Mouse (Mus musculus) neural tube, embryonic 14.5 days (tissue): ENCODE results near the gene Lbhd2. TPM values are rescaled to one million over a fixed set of nuclear protein-coding genes. Genes with fewer than 3 reads are reported as not detected.

Source experiments
- ATAC-seq: fragments of 200-750 bp; cut with Nextera tagmentation; 2 replicates; pipeline ENCODE4 v1.8.0; 2017; ENCODE audit warnings: low read depth, mild to moderate bottlenecking, moderate TSS enrichment, moderate library complexity
- H3K27ac ChIP-seq: fragments of 300-500 bp; sonication (generic); 2 replicates; pipeline ENCODE4 v1.5.1; 2014; ENCODE audit warnings: low read depth, mild to moderate bottlenecking, control low read depth, low read length, moderate library complexity, mixed read lengths
- H3K27me3 ChIP-seq: fragments of 300-500 bp; sonication (generic); 2 replicates; pipeline ENCODE4 v1.6.1; 2014; ENCODE audit warnings: low read length; ENCODE audit not compliant: control insufficient read depth, insufficient read depth
- H3K36me3 ChIP-seq: fragments of 300-500 bp; sonication (generic); 2 replicates; pipeline ENCODE4 v1.6.1; 2014; ENCODE audit warnings: low read length, mixed read lengths; ENCODE audit not compliant: control insufficient read depth, insufficient read depth
- H3K4me1 ChIP-seq: fragments of 300-500 bp; sonication (generic); 2 replicates; pipeline ENCODE4 v1.6.1; 2014; ENCODE audit warnings: low read length; ENCODE audit not compliant: control insufficient read depth, insufficient read depth
- H3K4me2 ChIP-seq: fragments of 300-500 bp; sonication (generic); 2 replicates; pipeline ENCODE4 v1.6.1; 2014; ENCODE audit warnings: mild to moderate bottlenecking, low read depth, low read length, control low read depth
- H3K4me3 ChIP-seq: fragments of 300-500 bp; sonication (generic); 2 replicates; pipeline ENCODE4 v1.5.1; 2014; ENCODE audit warnings: low read depth, low read length, control low read depth, mixed read lengths
- H3K9ac ChIP-seq: fragments of 300-500 bp; sonication (generic); replicated peaks from 2 replicates; pipeline ENCODE4 v1.6.1; 2014; ENCODE audit warnings: low read depth, mild to moderate bottlenecking, control low read depth, low read length, mixed read lengths
- H3K9me3 ChIP-seq: fragments of 300-500 bp; sonication (generic); 2 replicates; pipeline ENCODE4 v1.6.1; 2016; ENCODE audit warnings: low read length; ENCODE audit not compliant: control insufficient read depth
- WGBS: fragments of 180-500 bp; shearing (Covaris S2); extraction: QIAGEN DNeasy Blood & Tissue Kit; methylation state at CpG from one replicate; pipeline ENCODE4 v1.1.7; 2014; 5-methylcytosine and 5-hydroxymethylcytosine counted together
- polyA plus RNA-seq: library from polyadenylated mRNA; unstranded; fragments of >200 nt; fragmentation: Nextera tagmentation; extraction: Ambion mirVana; gene quantifications from 2 replicates; pipeline ENCODE4 v1.2.1, GENCODE M21; 2014

Lbhd2 gene
- polyA plus RNA-seq, 1 experiment from 2014 or later, result 1.5 TPM

DNA sequence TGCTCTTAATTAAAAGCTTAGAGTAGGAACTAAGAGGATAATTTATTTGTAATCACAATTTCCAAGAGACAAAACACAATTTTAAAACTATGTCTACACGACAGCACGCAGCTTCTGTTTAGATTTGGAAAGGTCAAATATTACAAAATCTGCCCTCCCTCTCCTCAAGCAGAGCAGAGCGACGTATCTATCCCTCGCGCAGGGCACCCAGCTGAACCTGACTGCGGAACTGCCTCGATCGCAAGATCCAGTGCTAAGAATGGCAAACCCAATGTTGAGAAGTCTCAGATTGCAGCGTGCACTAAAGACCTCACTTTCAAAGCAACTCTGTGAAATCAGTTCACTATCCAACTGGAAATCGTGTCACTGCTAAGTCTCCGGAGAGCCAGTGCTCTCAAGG lies 31.1 kb upstream of the Lbhd2 start:
- peak overlapping the region; percentile 95; the same call in 1 of the 2 replicates for H3K9ac ChIP-seq
- ATAC-seq, result no peak
- H3K27me3 ChIP-seq, result no peaks in the 10 kb centered on the region
- peaks cover 25% of the 10 kb centered on the region; the same call in 1 of the 2 replicates for H3K4me1 ChIP-seq
- H3K36me3 ChIP-seq, result no peaks in the 10 kb centered on the region
- H3K4me3 ChIP-seq, result peak overlapping the region; percentile 96
- H3K4me2 ChIP-seq, result peak overlapping the region; percentile 87
- no peaks in the 10 kb centered on the region for H3K9me3 ChIP-seq
- no peak overlapping the region for H3K27ac ChIP-seq
- 70% methylated on average over 12 of the region's 12 CpGs for WGBS

- Histone ChIP-seq H3K4me3 (peak overlapping the region; percentile 96), H3K9me3 (no peaks in the 10 kb centered on the region), H3K4me2 (peak overlapping the region; percentile 87), H3K4me1 (peaks cover 25% of the 10 kb centered on the region; the same call in 1 of the 2 replicates), H3K36me3 (no peaks in the 10 kb centered on the region), H3K27ac (no peak overlapping the region), H3K27me3 (no peaks in the 10 kb centered on the region), H3K9ac (peak overlapping the region; percentile 95)
- WGBS, result 41% methylated on average over 6 of the region's 6 CpGs
- ATAC-seq, result no peak
Measured at GRCm38 (mm10) chr12:111376053-111376452, 30.6 kb upstream of the Lbhd2 start.

- Histone ChIP-seq H3K9me3 (no peaks in the 10 kb centered on the region), H3K4me1 (peaks cover 25% of the 10 kb centered on the region; the same call in 1 of the 2 replicates), H3K36me3 (no peaks in the 10 kb centered on the region), H3K9ac (peak overlapping the region; percentile 95), H3K4me3 (peak overlapping the region; percentile 96), H3K27ac (peak overlapping the region; percentile 95), H3K27me3 (no peaks in the 10 kb centered on the region), H3K4me2 (peak overlapping the region; percentile 87)
- under 1% methylated on average over 44 of the region's 49 CpGs for WGBS
- peak; percentile 39 for ATAC-seq
Measured at GRCm38 (mm10) chr12:111376826-111377331, 29.7 kb upstream of the Lbhd2 start.

GRCm38 (mm10) chr12:111377376-111377973 lies 29.1 kb upstream of the Lbhd2 start, which contains the start of gene Cdc42bpb:
Gene Cdc42bpb, minus strand, starts transcription at chr12:111377718.
- Histone ChIP-seq H3K4me1 (peaks cover 25% of the 10 kb centered on the region; the same call in 1 of the 2 replicates), H3K4me3 (peak within 1 kb of the TSS; percentile 96), H3K9ac (peak within 1 kb of the TSS; percentile 95), H3K4me2 (peak within 1 kb of the TSS; percentile 87), H3K27me3 (no peaks in the 10 kb centered on the region), H3K27ac (peak within 1 kb of the TSS; percentile 95), H3K9me3 (no peaks in the 10 kb centered on the region), H3K36me3 (no peaks in the 10 kb centered on the region)
- ATAC-seq, result peak; percentile 97
- under 1% methylated on average over 59 of the region's 94 CpGs for WGBS

GRCm38 (mm10) chr12:111377986-111378490 lies 28.6 kb upstream of the Lbhd2 start:
- no peaks in the 10 kb centered on the region for H3K27me3 ChIP-seq
- H3K9me3 ChIP-seq, result no peaks in the 10 kb centered on the region
- ATAC-seq, result peak; percentile 78
- H3K4me1 ChIP-seq, result peaks cover 25% of the 10 kb centered on the region; the same call in 1 of the 2 replicates
- H3K27ac ChIP-seq, result peak overlapping the region; percentile 95
- H3K36me3 ChIP-seq, result no peaks in the 10 kb centered on the region
- peak overlapping the region; percentile 87 for H3K4me2 ChIP-seq
- H3K9ac ChIP-seq, result peak overlapping the region; percentile 95
- peak overlapping the region; percentile 96 for H3K4me3 ChIP-seq
- WGBS, result under 1% methylated on average over 32 of the region's 32 CpGs

GRCm38 (mm10) chr12:111378812-111379211 lies 27.8 kb upstream of the Lbhd2 start:
- H3K4me2 ChIP-seq, result peak overlapping the region; percentile 87
- peak overlapping the region; percentile 96 for H3K4me3 ChIP-seq
- WGBS, result 71% methylated on average over 12 of the region's 12 CpGs
- H3K9ac ChIP-seq, result peak overlapping the region; percentile 95; the same call in 1 of the 2 replicates
- no peak for ATAC-seq
- H3K36me3 ChIP-seq, result no peaks in the 10 kb centered on the region
- no peaks in the 10 kb centered on the region for H3K9me3 ChIP-seq
- H3K27ac ChIP-seq, result peak overlapping the region; percentile 95; the same call in 1 of the 2 replicates
- no peaks in the 10 kb centered on the region for H3K27me3 ChIP-seq
- peaks cover 25% of the 10 kb centered on the region; the same call in 1 of the 2 replicates for H3K4me1 ChIP-seq

DNA sequence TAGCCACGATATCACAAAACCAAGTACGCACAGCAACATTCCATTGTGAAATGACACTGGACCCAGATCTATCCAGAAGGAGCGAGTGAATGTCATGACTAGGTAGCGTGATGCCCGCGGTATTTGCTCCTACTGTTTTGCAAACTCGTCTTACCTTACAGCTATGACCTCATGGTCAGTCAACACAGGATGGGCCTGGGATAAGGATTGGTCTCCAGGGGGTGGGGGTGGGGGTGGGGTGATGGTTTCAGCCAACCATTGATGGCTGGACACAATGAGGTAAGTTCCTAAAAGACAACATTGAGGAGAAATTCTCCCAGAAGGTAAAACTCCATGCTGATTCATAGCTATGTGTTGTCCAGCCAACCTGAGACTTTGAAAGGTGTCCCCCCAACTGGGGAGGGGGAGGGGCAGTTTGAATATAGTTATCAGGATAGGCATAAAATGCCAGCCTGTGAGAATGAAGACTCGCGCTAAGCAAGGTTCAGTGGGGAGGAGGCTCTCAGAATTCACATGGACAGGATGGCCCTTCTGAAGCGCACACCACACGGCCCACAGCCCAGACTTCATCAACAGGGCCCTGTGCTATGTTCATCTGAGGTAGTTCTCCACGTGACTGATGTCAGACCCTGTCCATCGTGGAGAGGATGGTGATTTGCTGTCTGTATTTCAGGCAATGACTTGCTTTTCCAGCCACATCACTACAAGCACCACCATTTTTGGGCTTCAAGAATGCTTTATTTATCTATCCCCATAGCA lies 20.5 kb upstream of the Lbhd2 start:
- ATAC-seq, result no peak
- Histone ChIP-seq H3K9ac (no peak overlapping the region), H3K27ac (no peak overlapping the region), H3K4me2 (no peak overlapping the region), H3K36me3 (no peaks in the 10 kb centered on the region), H3K9me3 (no peaks in the 10 kb centered on the region), H3K4me1 (no peaks in the 10 kb centered on the region), H3K4me3 (no peak overlapping the region), H3K27me3 (no peaks in the 10 kb centered on the region)
- 92% methylated on average over 13 of the region's 13 CpGs for WGBS

DNA sequence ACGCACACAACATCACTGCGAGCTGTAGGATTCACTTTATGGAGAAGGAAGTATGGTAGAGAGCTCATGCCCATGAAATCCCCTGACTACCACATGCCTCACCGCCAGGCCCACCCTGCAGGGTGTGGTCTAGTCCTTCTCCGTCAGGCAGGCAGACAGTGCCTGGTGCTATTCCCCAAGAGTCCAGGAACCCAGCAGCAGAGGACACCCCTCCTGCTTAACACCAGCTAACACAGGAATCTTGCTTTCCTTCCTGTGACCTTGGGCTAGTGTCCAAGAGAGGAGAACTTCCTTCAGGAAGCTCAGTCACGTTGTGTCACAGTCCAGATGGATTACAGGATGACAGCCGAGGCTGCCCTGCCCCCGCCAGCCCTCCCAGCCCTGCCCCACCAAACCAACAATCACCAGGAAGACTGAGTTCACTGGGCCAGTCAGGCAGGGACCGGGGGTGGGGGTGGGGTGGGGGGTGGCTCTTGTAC lies 19.9 kb upstream of the Lbhd2 start:
- no peaks in the 10 kb centered on the region for H3K27me3 ChIP-seq

More for the DNA sequence above, 19.9 kb upstream of the Lbhd2 start:
- no peak overlapping the region for H3K4me3 ChIP-seq
- ATAC-seq, result no peak
- H3K4me2 ChIP-seq, result no peak overlapping the region
- H3K27ac ChIP-seq, result no peak overlapping the region
- H3K9ac ChIP-seq, result no peak overlapping the region
- no peaks in the 10 kb centered on the region for H3K36me3 ChIP-seq
- 70% methylated on average over 8 of the region's 8 CpGs for WGBS
- H3K4me1 ChIP-seq, result no peaks in the 10 kb centered on the region
- H3K9me3 ChIP-seq, result no peaks in the 10 kb centered on the region
